Mouse (Mus musculus): Measurements from ENCODE around the gene Golt1a. TPM values are rescaled to one million over a fixed set of nuclear protein-coding genes. Genes with fewer than 3 reads are reported as not detected.

Golt1a gene
- polyA plus RNA-seq, 1 experiment from 2014 or later, result not detected

DNA sequence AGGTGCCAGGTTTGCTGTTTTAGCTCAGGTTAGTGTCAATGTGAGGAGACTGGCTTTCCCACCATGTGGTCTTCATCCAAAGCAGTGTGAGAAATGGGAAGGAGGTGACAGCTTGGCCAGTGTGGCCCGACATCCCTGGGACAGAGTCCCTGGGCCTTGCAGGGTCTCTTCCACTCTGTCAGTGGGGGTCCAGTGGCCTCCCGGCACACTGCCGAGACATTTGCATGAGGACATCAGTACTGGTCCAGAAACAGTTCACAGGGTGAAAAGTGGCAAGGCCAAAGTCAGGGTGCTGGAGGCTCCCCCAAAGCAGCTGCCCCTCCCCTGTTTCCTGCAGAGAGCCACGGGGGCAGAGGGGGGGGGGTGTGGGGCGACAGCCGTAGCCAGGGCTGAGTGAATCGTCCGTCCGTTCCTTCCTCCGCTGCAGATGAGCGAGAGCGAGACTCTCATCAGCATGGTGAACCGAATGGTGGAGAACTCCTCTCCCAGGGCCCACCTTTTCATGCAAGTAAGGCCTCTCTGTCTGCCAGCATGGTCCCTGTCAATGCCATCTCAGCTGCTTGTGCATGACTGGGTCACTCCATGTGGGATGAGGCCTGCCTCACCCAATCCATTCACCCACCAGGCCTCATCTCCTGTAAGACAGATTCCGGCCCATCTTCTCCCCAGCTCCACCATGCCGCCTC, 30.5 kb upstream of the Golt1a start:
- Histone ChIP-seq H3K27me3 (ENCODE audit: poor library complexity, severe bottlenecking) (0 out of 2 replicates have a peak, but pooled peaks cover 5% of the 10 kb centered on the region), H3K4me1 (peaks cover 14% of the 10 kb centered on the region), H3K36me3 (replicated peaks) (peaks cover 74% of the 10 kb centered on the region), H3K4me3 (no peak overlapping the region), H3K9me3 (no peaks in the 10 kb centered on the region), H3K27ac (peak overlapping the region; percentile 40; the same call in 1 of the 2 replicates)
- DNase-seq (ENCODE audit: extremely low spot score, low spot score), result no peak
- WGBS, result 77% methylated on average over 15 of the region's 15 CpGs

DNA sequence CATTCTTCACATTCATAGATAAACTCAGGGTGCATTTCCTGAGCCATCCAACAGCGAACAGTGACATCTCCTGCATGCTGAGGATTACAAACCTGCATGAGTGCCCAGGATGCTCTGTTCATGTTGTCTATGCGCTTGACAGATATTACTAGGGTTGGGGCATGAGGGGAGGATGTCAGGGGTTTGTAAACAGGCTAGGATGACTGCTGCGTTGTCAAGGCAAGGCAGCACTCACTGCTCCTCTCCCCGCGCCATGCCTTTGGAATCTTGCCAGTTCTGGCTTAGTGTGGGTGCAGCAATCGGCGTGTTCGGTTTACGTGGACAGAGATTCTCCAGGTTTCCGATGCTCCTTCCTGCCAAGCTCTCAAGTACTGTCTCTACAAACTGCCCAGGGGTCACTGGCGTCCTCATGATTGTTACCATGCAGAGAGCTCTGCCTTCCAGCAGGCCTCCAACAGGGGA, 29.9 kb upstream of the Golt1a start:
- Histone ChIP-seq H3K9me3 (no peaks in the 10 kb centered on the region), H3K27ac (peak overlapping the region; percentile 15; the same call in 1 of the 2 replicates), H3K27me3 (ENCODE audit: poor library complexity, severe bottlenecking) (0 out of 2 replicates have a peak, but pooled peaks cover 4% of the 10 kb centered on the region), H3K4me1 (peaks cover 14% of the 10 kb centered on the region), H3K36me3 (replicated peaks) (peaks cover 73% of the 10 kb centered on the region), H3K4me3 (no peak overlapping the region)
- DNase-seq (ENCODE audit: extremely low spot score, low spot score), result no peak
- 89% methylated on average over 11 of the region's 11 CpGs for WGBS

- DNase-seq (ENCODE audit: extremely low spot score, low spot score), result no peak
- Histone ChIP-seq H3K27me3 (ENCODE audit: poor library complexity, severe bottlenecking) (no peaks in the 10 kb centered on the region), H3K9me3 (no peaks in the 10 kb centered on the region), H3K36me3 (replicated peaks) (peaks cover 75% of the 10 kb centered on the region), H3K4me3 (no peak overlapping the region), H3K4me1 (peaks cover 14% of the 10 kb centered on the region), H3K27ac (no peak overlapping the region)
- WGBS, result 89% methylated on average over 2 of the region's 2 CpGs
Measured at GRCm38 (mm10) chr1:133280537-133280936, 29.1 kb upstream of the Golt1a start.

GRCm38 (mm10) chr1:133285907-133286306, 23.7 kb upstream of the Golt1a start:
- H3K27ac ChIP-seq, result peak overlapping the region; percentile 25; the same call in 1 of the 2 replicates
- H3K36me3 ChIP-seq (replicated peaks), result peaks cover 79% of the 10 kb centered on the region
- 83% methylated on average over 7 of the region's 7 CpGs for WGBS
- H3K9me3 ChIP-seq, result no peaks in the 10 kb centered on the region
- peaks cover 4% of the 10 kb centered on the region; the same call in 1 of the 2 replicates for H3K4me1 ChIP-seq
- no peaks in the 10 kb centered on the region for H3K27me3 ChIP-seq (ENCODE audit: poor library complexity, severe bottlenecking)
- no peak for DNase-seq (ENCODE audit: extremely low spot score, low spot score)
- H3K4me3 ChIP-seq, result no peak overlapping the region

GRCm38 (mm10) chr1:133287051-133287450, 22.5 kb upstream of the Golt1a start:
- Histone ChIP-seq H3K4me1 (no peaks in the 10 kb centered on the region), H3K27ac (no peak overlapping the region), H3K9me3 (no peaks in the 10 kb centered on the region), H3K4me3 (no peak overlapping the region), H3K27me3 (ENCODE audit: poor library complexity, severe bottlenecking) (no peaks in the 10 kb centered on the region), H3K36me3 (replicated peaks) (peaks cover 75% of the 10 kb centered on the region)
- WGBS, result 88% methylated on average over 4 of the region's 4 CpGs
- no peak for DNase-seq (ENCODE audit: extremely low spot score, low spot score)

DNA sequence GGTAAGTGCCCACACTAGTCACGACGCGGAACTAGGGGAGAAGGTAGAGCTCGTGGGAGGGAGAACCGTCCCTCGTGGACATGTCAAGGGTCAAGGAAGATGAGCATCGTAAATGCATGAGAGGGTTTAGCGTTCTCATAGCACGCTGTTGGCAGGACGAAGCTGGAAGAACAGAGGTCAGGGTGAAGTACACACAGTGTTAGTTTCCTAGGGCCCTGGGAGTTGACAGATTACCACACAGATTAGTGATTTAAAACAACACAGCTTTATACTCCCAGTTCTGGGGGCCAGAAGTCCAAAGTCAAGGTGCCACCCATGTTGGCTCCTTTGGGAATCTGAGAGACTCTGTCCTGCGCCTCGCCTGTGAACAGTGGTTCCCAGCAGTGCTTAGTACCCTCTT, 21.7 kb upstream of the Golt1a start:
- WGBS, result 96% methylated on average over 12 of the region's 12 CpGs
- Histone ChIP-seq H3K9me3 (no peaks in the 10 kb centered on the region), H3K4me1 (no peaks in the 10 kb centered on the region), H3K27me3 (ENCODE audit: poor library complexity, severe bottlenecking) (no peaks in the 10 kb centered on the region), H3K36me3 (replicated peaks) (peaks cover 75% of the 10 kb centered on the region), H3K4me3 (no peak overlapping the region), H3K27ac (no peak overlapping the region)
- DNase-seq (ENCODE audit: extremely low spot score, low spot score), result no peak

DNA sequence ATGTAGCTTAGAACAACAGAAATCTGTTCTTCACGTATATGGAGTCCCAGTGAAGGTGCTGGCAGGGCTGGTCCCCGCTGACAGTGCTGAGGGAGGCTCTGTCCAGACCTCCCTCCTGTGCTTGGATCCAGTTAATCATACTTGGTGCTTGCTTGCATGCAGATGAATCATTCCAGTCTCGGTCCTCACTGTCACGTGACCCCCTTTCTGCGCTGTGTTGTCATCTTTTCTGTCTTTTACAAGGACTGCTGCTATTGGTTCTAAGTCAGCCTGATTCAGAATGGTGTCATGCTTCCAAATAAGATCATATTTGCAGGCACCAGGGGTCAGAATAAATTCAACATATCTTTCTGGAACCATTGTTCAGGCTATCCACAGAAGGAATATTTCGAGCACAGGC, 17.7 kb upstream of the Golt1a start:
- peaks cover 74% of the 10 kb centered on the region for H3K36me3 ChIP-seq (replicated peaks)
- H3K9me3 ChIP-seq, result no peaks in the 10 kb centered on the region
- 94% methylated on average over 6 of the region's 6 CpGs for WGBS
- H3K4me1 ChIP-seq, result peaks cover 26% of the 10 kb centered on the region
- peaks cover 15% of the 10 kb centered on the region; the same call in 1 of the 2 replicates for H3K27me3 ChIP-seq (ENCODE audit: poor library complexity, severe bottlenecking)
- H3K4me3 ChIP-seq, result no peak overlapping the region
- DNase-seq (ENCODE audit: extremely low spot score, low spot score), result no peak
- no peak overlapping the region for H3K27ac ChIP-seq

- H3K9me3 ChIP-seq, result no peaks in the 10 kb centered on the region
- H3K27me3 ChIP-seq (ENCODE audit: poor library complexity, severe bottlenecking), result peaks cover 22% of the 10 kb centered on the region
- no peak overlapping the region for H3K27ac ChIP-seq
- H3K4me1 ChIP-seq, result peaks cover 26% of the 10 kb centered on the region
- no peak for DNase-seq (ENCODE audit: extremely low spot score, low spot score)
- no peak overlapping the region for H3K4me3 ChIP-seq
- peaks cover 74% of the 10 kb centered on the region for H3K36me3 ChIP-seq (replicated peaks)
Measured at GRCm38 (mm10) chr1:133292608-133293007, 17.0 kb upstream of the Golt1a start.

DNA sequence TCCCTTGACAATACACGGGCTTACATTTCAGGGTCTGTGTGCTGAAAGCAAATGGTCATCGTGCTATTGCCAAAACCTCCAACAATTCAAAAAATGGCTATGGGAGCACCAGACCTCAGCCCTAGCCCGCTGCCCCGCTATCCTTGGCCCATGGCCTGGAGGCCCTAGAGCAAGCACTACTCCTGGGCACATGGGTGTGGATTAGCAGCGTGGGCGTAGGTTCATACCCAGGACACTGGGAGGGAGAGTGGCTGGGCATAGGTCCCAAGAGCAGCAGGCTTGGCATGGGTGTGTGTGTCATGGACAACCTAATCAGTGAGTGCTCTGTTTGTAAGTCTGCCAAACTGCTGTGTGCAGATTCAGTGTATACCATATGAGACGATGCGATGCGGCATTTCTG, 13.2 kb upstream of the Golt1a start:
- H3K9me3 ChIP-seq, result no peaks in the 10 kb centered on the region
- H3K4me3 ChIP-seq, result no peak overlapping the region
- H3K27me3 ChIP-seq (ENCODE audit: poor library complexity, severe bottlenecking), result peaks cover 52% of the 10 kb centered on the region
- peaks cover 80% of the 10 kb centered on the region for H3K36me3 ChIP-seq (replicated peaks)
- peaks cover 38% of the 10 kb centered on the region for H3K4me1 ChIP-seq
- 95% methylated on average over 9 of the region's 9 CpGs for WGBS
- H3K27ac ChIP-seq, result no peak overlapping the region
- no peak for DNase-seq (ENCODE audit: extremely low spot score, low spot score)

- 0 out of 2 replicates have a peak overlapping the region, but pooled peaks have one; percentile 4 for H3K27ac ChIP-seq
Measured at GRCm38 (mm10) chr1:133298816-133299215, 10.8 kb upstream of the Golt1a start.

GRCm38 (mm10) chr1:133302540-133302939, 7.1 kb upstream of the Golt1a start:
- no peak for DNase-seq (ENCODE audit: extremely low spot score, low spot score)
- no peaks in the 10 kb centered on the region for H3K9me3 ChIP-seq
- H3K27me3 ChIP-seq (ENCODE audit: poor library complexity, severe bottlenecking), result peaks cover 30% of the 10 kb centered on the region
- H3K36me3 ChIP-seq (replicated peaks), result peaks cover 30% of the 10 kb centered on the region
- H3K4me3 ChIP-seq, result no peak overlapping the region
- H3K4me1 ChIP-seq, result peaks cover 20% of the 10 kb centered on the region
- H3K27ac ChIP-seq, result no peak overlapping the region
- 69% methylated on average over 3 of the region's 3 CpGs for WGBS

More at GRCm38 (mm10) chr1:133298816-133299215, 10.8 kb upstream of the Golt1a start:
- no peak overlapping the region for H3K4me3 ChIP-seq
- WGBS, result 41% methylated on average over 14 of the region's 14 CpGs
- no peaks in the 10 kb centered on the region for H3K9me3 ChIP-seq
- H3K4me1 ChIP-seq, result peaks cover 36% of the 10 kb centered on the region
- H3K36me3 ChIP-seq (replicated peaks), result peaks cover 57% of the 10 kb centered on the region
- peaks cover 46% of the 10 kb centered on the region for H3K27me3 ChIP-seq (ENCODE audit: poor library complexity, severe bottlenecking)
- DNase-seq (ENCODE audit: extremely low spot score, low spot score), result no peak

DNA sequence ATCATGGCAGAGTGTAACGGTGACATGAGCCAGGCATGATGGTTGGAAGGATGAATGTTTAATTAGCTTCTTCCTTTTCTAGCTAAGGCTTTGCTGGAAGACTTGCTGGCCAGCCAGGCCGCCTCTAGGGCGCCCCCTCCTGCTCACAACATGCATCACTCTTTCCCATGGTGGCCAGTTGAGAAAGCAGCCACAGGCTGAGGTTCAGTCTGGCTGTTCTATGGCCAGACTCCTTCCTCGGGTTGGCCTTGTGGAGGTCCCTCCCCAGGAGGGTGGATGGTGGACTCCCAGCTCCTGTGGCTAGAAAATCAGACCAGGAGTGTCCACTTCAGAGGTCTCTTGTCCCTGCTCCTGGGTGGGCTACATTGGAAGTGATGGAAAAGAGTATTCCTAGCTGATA, 2.8 kb upstream of the Golt1a start:
- 12% methylated on average over 4 of the region's 4 CpGs for WGBS
- Histone ChIP-seq H3K9me3 (no peaks in the 10 kb centered on the region), H3K27ac (0 out of 2 replicates have a peak overlapping the region, but pooled peaks have one; percentile 35), H3K4me1 (peaks cover 14% of the 10 kb centered on the region), H3K4me3 (no peak overlapping the region), H3K27me3 (ENCODE audit: poor library complexity, severe bottlenecking) (peaks cover 6% of the 10 kb centered on the region), H3K36me3 (replicated peaks) (no peaks in the 10 kb centered on the region)
- peak; percentile 70 for DNase-seq (ENCODE audit: extremely low spot score, low spot score)

GRCm38 (mm10) chr1:133307318-133307717, 2.3 kb upstream of the Golt1a start:
- peak; percentile 63 for DNase-seq (ENCODE audit: extremely low spot score, low spot score)
- no peak overlapping the region for H3K27ac ChIP-seq
- H3K4me1 ChIP-seq, result peaks cover 19% of the 10 kb centered on the region
- WGBS, result 21% methylated on average over 6 of the region's 6 CpGs
- no peaks in the 10 kb centered on the region for H3K36me3 ChIP-seq (replicated peaks)
- no peaks in the 10 kb centered on the region for H3K9me3 ChIP-seq
- no peak overlapping the region for H3K4me3 ChIP-seq
- H3K27me3 ChIP-seq (ENCODE audit: poor library complexity, severe bottlenecking), result peaks cover 8% of the 10 kb centered on the region
